Mouse (Mus musculus) heart, postnatal 0 days (tissue): ENCODE results near the gene Pdgfc. TPM values are rescaled to one million over a fixed set of nuclear protein-coding genes. Genes with fewer than 3 reads are reported as not detected.

Experiments
- ATAC-seq: fragments of 200-750 bp; cut with Nextera tagmentation; 2 replicates; pipeline ENCODE4 v1.8.0; 2017; ENCODE audit warnings: low read depth, moderate number of reproducible peaks, moderate library complexity; ENCODE audit not compliant: insufficient read depth
- DNase-seq: peaks from one replicate; pipeline ENCODE4 v3.0.0-alpha.2; 2016; ENCODE audit warnings: low spot score
- H3K27ac ChIP-seq: fragments of 300-500 bp; sonication (generic); 2 replicates; pipeline ENCODE4 v1.5.1; 2014; ENCODE audit warnings: low read depth, mild to moderate bottlenecking
- H3K27me3 ChIP-seq: fragments of 300-500 bp; sonication (generic); 2 replicates; pipeline ENCODE4 v1.6.1; 2014; ENCODE audit warnings: low read length, mixed read lengths; ENCODE audit not compliant: control insufficient read depth, insufficient read depth
- H3K36me3 ChIP-seq: fragments of 300-500 bp; sonication (generic); replicated peaks from 2 replicates; pipeline ENCODE4 v1.6.1; 2014; ENCODE audit warnings: low read length, mixed read lengths; ENCODE audit not compliant: control insufficient read depth, insufficient read depth
- H3K4me1 ChIP-seq: fragments of 300-500 bp; sonication (generic); 2 replicates; pipeline ENCODE4 v1.6.1; 2014; ENCODE audit warnings: antibody characterized with exemption; ENCODE audit not compliant: control insufficient read depth, insufficient read depth
- H3K4me2 ChIP-seq: fragments of 300-500 bp; sonication (generic); 2 replicates; pipeline ENCODE4 v1.6.1; 2014; ENCODE audit warnings: low read depth, mild to moderate bottlenecking, low read length, moderate library complexity
- H3K4me3 ChIP-seq: fragments of 300-500 bp; sonication (generic); 2 replicates; pipeline ENCODE4 v1.5.1; 2014; ENCODE audit warnings: low read depth, low read length
- H3K9ac ChIP-seq: fragments of 300-500 bp; sonication (generic); replicated peaks from 2 replicates; pipeline ENCODE4 v1.6.1; 2014; ENCODE audit warnings: low read depth, low read length, mixed read lengths
- H3K9me3 ChIP-seq: fragments of 300-500 bp; sonication (generic); replicated peaks from 2 replicates; pipeline ENCODE4 v1.6.1; 2016; ENCODE audit warnings: low read length; ENCODE audit not compliant: control insufficient read depth
- CTCF ChIP-seq: IDR thresholded peaks from 2 replicates; pipeline ENCODE4 v1.5.1; 2016; ENCODE audit warnings: antibody characterized with exemption, control low read depth, low read depth
- EP300 ChIP-seq: IDR thresholded peaks from 2 replicates; pipeline ENCODE4 v1.6.1; 2016; ENCODE audit warnings: antibody characterized with exemption, low read depth
- WGBS: fragments of 180-500 bp; shearing (Covaris S2); extraction: QIAGEN DNeasy Blood & Tissue Kit; methylation state at CpG from one replicate; pipeline ENCODE4 v1.1.7; 2014; 5-methylcytosine and 5-hydroxymethylcytosine counted together
- polyA plus RNA-seq: library from polyadenylated mRNA; unstranded; fragments of >200 nt; fragmentation: Nextera tagmentation; extraction: Ambion mirVana; gene quantifications from 2 replicates; pipeline ENCODE4 v1.2.1, GENCODE M21; 2015
- total RNA-seq: library from RNA; depleted of rRNA; stranded (reverse); fragments of >200 nt; gene quantifications from 2 replicates; pipeline ENCODE4 v1.2.3, GENCODE M21; 2014; ENCODE audit warnings: low replicate concordance; rRNA removed

Pdgfc gene
- total RNA-seq (0.77 and 4.1 TPM in 2 replicates), polyA plus RNA-seq (1.7 and 1.8 TPM in 2 replicates)

GRCm38 (mm10) chr3:81036151-81036553, at the start of gene Pdgfc:
Gene Pdgfc (plus strand): TSS chr3:81036416.
- no peak; the same call in 1 of the 2 replicates for ATAC-seq
- WGBS: 6% methylated on average over 14 of the region's 17 CpGs
- no peaks in the 10 kb centered on the region for H3K36me3 ChIP-seq
- H3K9me3 ChIP-seq: no peaks in the 10 kb centered on the region
- H3K27me3 ChIP-seq: no peaks in the 10 kb centered on the region
- no peak for TF ChIP-seq CTCF
- TF ChIP-seq EP300: no peak
- H3K27ac ChIP-seq: peak within 1 kb of the TSS; percentile 43; the same call in 1 of the 2 replicates
- peak within 1 kb of the TSS; percentile 58 for H3K9ac ChIP-seq
- H3K4me2 ChIP-seq: peak within 1 kb of the TSS; percentile 95
- peak within 1 kb of the TSS; percentile 85 for H3K4me3 ChIP-seq
- no peak for DNase-seq
- H3K4me1 ChIP-seq: no peaks in the 10 kb centered on the region

GRCm38 (mm10) chr3:81009245-81009644, 27.0 kb upstream of the Pdgfc start:
- TF ChIP-seq EP300: no peak
- no peak for TF ChIP-seq CTCF
- ATAC-seq (no peak), DNase-seq (no peak)
- H3K27ac ChIP-seq: no peak overlapping the region
- no peaks in the 10 kb centered on the region for H3K9me3 ChIP-seq
- H3K36me3 ChIP-seq: no peaks in the 10 kb centered on the region
- 67% methylated on average over 3 of the region's 3 CpGs for WGBS
- no peak overlapping the region for H3K9ac ChIP-seq
- H3K27me3 ChIP-seq: no peaks in the 10 kb centered on the region
- no peak overlapping the region for H3K4me2 ChIP-seq
- no peak overlapping the region for H3K4me3 ChIP-seq
- H3K4me1 ChIP-seq: no peaks in the 10 kb centered on the region

GRCm38 (mm10) chr3:81009899-81010298, 26.3 kb upstream of the Pdgfc start:
- no peaks in the 10 kb centered on the region for H3K9me3 ChIP-seq
- no peak for ATAC-seq
- no peak for DNase-seq
- no peaks in the 10 kb centered on the region for H3K4me1 ChIP-seq
- no peak overlapping the region for H3K4me3 ChIP-seq
- no peak overlapping the region for H3K27ac ChIP-seq
- TF ChIP-seq EP300: no peak
- no peak for TF ChIP-seq CTCF
- 69% methylated on average over 3 of the region's 3 CpGs for whole genome bisulfite sequencing
- H3K4me2 ChIP-seq: no peak overlapping the region
- no peaks in the 10 kb centered on the region for H3K27me3 ChIP-seq
- no peak overlapping the region for H3K9ac ChIP-seq
- no peaks in the 10 kb centered on the region for H3K36me3 ChIP-seq

GRCm38 (mm10) chr3:81017385-81018051, 18.7 kb upstream of the Pdgfc start:
- Histone ChIP-seq H3K4me3 (no peak overlapping the region), H3K9ac (no peak overlapping the region), H3K36me3 (no peaks in the 10 kb centered on the region), H3K9me3 (no peaks in the 10 kb centered on the region), H3K4me2 (no peak overlapping the region), H3K27me3 (no peaks in the 10 kb centered on the region), H3K27ac (no peak overlapping the region), H3K4me1 (peaks cover 4% of the 10 kb centered on the region; the same call in 1 of the 2 replicates)
- ATAC-seq (peak; percentile 20; the same call in 1 of the 2 replicates), DNase-seq (peak; percentile 36)
- 65% methylated on average over 5 of the region's 5 CpGs for WGBS
- no peak for TF ChIP-seq CTCF
- no peak for TF ChIP-seq EP300

- Histone ChIP-seq H3K27ac (no peak overlapping the region), H3K4me3 (no peak overlapping the region), H3K36me3 (no peaks in the 10 kb centered on the region), H3K27me3 (no peaks in the 10 kb centered on the region), H3K9ac (no peak overlapping the region), H3K4me2 (no peak overlapping the region), H3K9me3 (no peaks in the 10 kb centered on the region), H3K4me1 (peaks cover 4% of the 10 kb centered on the region; the same call in 1 of the 2 replicates)
- WGBS: 49% methylated on average over 1 of the region's 1 CpGs
- ATAC-seq (no peak), DNase-seq (no peak)
- TF ChIP-seq EP300 (no peak), CTCF (peak; percentile 52)
Measured at GRCm38 (mm10) chr3:81020064-81020463, 16.2 kb upstream of the Pdgfc start.

GRCm38 (mm10) chr3:81021783-81022182, 14.4 kb upstream of the Pdgfc start:
- no peaks in the 10 kb centered on the region for H3K36me3 ChIP-seq
- no peak for DNase-seq
- H3K4me1 ChIP-seq: peaks cover 4% of the 10 kb centered on the region; the same call in 1 of the 2 replicates
- no peak overlapping the region for H3K9ac ChIP-seq
- no peaks in the 10 kb centered on the region for H3K27me3 ChIP-seq
- no peak for TF ChIP-seq EP300
- no peak for TF ChIP-seq CTCF
- no peak overlapping the region for H3K27ac ChIP-seq
- 77% methylated on average over 6 of the region's 6 CpGs for WGBS
- no peak for ATAC-seq
- H3K4me2 ChIP-seq: no peak overlapping the region
- H3K4me3 ChIP-seq: no peak overlapping the region
- H3K9me3 ChIP-seq: no peaks in the 10 kb centered on the region
